Mouse (Mus musculus) skeletal muscle tissue, adult 2 months (tissue): Measurements from ENCODE around the gene BC025920.

Source experiments
- DNase-seq: peaks from one replicate; pipeline ENCODE4 v3.0.0-alpha.2; 2012; ENCODE audit warnings: low read depth, low spot score

The BC025920 gene

DNA sequence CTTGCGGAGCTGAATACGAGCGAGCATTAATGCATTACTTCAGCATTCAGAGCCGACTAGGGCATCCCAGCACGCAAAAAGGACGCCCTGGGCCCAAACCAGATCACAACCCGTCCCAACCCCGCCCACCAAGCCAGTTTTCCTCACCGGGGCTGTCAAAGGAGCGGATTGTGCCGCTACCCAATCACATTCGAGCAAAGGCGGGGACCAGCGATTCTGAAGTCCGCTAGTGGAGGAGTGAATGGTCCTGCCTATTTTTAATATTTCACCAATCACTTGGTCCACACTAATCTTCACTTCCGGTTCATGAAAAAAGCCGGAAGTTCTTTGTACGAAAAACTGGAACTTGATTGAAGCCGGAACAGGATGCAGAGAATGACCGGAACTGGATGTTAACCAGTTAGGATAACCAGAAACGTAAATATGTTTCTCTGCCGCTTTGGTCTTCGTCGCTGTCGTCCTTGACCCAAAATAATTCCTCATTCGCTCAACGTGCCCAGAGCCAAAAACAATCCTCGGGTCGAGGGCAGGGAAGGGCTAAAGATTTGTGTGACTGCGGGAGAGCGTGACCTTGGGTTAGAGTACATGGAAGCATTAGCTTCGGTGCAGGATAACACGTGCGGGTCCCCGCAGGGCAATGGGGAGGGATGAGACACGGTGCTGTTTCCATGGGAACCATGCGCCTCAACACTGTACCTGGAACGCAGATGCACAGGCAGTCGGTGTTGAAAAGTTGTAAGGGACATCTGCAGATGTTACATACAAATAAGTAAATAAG lies at the start of gene BC025920:
Gene BC025920 (plus strand): TSS at position 297 of the 778 bp plus-strand sequence.
- DNase-seq, result peak; percentile 97

DNA sequence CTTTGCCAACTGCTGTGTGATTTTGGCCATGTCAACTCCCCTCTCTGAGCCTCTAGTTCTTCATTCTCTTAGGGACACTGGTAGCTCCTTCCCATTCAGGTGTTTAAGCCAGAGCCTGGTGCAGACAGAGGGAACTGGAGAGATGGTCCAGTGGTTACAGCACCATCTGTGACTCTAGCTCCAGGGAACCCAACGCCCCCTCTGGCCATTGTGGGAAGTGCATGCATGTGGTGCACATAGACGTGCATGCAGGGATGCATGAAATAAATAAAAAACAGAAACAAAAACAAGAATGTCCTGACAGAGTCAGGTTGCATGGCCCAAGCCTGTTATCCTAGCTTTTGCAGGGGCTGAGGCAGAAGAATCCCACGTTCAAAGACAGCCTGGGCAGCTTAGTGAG lies 49.8 kb upstream of the BC025920 start:
- DNase-seq, result no peak

DNA sequence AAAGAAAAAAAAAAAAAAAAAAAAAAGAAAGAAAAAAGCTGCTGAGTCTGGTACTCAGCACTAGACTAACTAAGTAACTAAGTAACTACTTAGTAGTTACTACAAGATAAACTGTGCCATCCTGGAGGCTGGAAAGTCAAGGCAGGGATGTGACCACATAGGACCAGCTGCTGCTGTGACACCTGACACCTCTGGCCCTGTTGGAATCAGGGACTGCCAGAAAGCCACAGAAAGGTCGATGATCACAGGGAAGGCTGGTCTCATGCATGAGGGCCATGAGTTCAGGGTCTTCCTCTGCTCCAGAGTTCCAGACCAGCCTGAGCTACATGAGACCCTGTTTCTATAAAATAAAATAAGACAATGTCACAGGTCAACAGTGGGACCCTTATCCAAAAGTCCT lies 48.6 kb upstream of the BC025920 start:
- DNase-seq, result no peak

- no peak for DNase-seq
Measured at GRCm38 (mm10) chr10:81559163-81559626, 46.9 kb upstream of the BC025920 start, which contains the start of gene Aes. Gene Aes (plus strand): TSS chr10:81559488.

DNA sequence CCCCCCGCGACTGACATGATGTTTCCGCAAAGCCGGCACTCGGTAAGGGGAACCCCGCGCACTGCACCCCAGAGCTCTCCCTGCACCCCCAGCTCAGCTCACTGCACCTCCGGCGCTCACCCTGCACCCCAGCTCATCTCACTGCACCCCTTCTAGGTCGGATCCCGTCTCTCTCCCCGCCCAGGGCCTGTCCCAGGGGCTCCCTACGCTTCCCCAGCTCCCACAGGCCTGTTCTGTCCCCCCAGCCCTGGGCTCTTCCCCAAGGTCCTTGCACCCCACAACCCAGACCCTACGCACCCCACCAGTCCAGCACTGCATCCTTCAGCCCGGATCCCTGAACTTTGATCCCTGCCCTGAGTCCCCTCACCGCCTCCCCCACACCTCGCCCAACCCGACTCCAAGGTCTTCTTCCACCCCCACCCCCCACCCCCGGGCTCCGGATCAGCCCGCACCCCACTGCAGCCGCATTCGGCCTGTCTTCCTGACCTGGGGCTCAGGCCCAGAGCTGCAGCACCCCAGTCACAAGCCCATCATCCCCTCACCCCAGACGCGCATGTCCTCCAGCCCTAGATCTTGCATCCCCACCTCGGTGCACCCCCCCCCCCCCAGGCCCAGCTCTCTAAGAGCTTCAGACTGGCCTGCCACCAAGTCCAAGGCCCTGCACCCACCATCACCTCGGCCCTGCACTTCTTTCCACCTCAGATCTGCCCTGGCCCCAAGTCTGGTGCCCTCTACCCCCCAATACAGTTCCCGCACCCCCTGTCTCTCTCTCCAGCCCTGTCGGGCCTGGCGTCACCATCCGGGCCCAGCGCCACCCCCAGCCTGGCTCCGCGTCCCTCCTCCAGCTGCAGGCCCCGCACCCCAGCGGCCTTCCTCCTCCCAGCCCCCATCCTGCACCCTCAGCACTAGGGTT lies 46.2 kb upstream of the BC025920 start:
- DNase-seq, result no peak

DNA sequence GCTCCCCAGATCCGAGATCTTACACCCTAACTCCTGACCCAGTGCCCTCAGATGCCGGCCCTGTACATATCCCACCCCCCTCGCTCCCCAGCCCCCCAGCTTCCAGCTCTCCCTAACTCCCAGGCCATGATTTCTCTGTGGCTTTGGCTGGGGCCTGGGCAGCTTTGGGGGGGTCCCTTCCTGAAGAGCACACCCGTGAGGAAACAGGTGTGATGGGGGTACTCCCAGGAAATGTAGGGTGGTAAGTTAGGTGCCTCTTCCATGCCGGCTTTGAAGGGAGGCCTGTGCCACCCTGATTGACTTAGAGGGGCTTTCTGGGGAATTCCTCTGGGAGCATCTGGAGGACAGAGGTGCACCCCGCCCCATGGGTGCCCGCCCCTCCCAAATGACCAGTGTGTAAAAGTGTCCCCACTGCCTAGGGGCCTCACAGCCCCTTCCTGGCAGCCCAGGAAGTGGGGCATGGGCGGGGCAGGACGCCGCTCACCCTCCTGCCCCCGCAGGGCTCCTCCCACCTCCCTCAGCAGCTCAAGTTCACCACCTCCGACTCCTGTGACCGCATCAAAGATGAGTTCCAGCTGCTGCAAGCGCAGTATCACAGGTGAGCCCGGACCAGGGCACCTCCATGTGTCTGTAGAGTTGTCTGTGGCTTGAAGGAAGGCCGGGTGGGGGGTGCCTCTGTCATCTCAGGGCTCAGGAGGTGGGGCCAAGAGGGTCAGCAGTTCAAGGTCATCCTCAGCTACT lies 45.2 kb upstream of the BC025920 start:
- no peak for DNase-seq

DNA sequence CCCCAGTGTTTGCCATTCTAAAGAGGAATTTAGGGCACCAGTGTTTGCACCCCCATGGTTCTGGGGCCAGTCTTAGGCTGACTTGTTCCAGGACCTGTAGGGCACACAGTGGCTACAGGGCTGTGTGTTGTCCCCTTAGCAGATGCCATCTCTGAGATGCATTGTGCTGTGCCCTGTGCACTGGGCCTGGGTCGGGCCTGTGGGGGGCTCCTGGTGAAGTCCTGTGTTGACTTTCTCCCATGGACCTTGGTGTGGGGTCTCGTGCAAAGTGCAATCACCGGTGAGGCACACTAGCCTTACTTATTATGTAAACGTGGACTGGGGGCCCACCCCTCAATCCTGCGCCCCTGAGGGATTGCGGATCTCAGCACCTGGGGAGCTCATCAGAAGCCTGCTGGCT lies 43.7 kb upstream of the BC025920 start:
- no peak for DNase-seq

- no peak for DNase-seq
Measured at GRCm38 (mm10) chr10:81563481-81563880, 42.6 kb upstream of the BC025920 start.

- no peak for DNase-seq
Measured at GRCm38 (mm10) chr10:81564216-81564615, 41.9 kb upstream of the BC025920 start.

DNA sequence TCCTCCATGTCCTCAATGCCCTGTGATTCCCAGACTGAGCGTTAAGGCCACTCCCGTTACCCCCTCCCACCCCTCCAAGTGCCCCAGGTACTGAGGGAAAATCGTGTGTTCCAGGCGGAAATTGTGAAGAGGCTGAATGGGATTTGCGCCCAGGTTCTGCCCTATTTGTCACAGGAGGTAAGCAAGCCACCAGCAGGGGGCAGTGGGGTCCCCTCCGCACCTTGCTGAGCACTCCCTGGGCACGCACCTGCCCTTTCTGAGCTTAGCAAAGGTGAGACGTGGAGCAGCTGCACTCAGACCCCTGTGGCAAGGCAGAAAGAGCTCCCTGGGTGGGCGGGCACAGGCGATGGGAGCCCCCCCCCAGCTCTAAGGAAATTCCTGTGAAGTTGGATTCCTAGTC lies 41.3 kb upstream of the BC025920 start:
- no peak for DNase-seq

- no peak for DNase-seq
Measured at GRCm38 (mm10) chr10:81565257-81566228, 40.5 kb upstream of the BC025920 start.

DNA sequence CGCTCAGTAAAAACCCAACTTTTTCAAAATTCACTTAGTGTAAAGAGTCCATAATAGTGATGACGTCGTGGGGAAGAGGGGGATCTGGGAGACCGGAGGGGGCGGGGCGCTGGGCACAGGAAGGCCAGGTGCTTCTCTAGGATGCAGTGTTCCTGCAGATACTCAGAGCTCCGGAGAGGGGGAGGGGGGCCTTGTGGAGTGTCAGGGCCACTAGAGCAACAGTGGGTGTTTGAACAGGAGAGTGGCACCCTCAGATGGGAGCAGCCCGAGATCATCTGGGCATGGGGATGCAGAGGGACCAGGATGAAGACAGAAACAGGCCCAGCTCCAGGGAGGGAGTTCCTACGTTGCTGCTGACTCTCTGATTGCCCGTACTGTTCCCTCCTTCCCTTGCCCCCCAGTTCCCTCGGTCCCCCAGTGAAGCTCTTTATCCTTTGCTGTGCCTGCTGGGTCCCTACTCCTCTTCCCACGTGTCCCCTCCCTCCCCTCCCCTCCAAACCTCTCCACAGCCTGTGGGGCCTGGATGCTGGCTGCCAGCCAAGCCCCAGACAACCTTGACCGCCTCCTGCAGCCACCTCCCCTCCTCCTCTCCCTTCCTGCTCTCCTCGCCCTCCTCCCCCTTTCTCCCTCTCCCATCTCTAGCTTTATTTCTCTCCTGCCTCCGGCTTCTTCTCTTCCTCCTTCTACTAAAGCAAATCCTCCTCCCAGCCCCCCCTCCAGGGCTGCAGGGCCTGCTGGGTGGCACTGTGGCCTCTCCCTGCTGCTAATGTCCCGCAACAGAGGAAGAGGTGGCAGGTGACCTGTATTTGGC lies 37.5 kb upstream of the BC025920 start:
- DNase-seq, result no peak

DNA sequence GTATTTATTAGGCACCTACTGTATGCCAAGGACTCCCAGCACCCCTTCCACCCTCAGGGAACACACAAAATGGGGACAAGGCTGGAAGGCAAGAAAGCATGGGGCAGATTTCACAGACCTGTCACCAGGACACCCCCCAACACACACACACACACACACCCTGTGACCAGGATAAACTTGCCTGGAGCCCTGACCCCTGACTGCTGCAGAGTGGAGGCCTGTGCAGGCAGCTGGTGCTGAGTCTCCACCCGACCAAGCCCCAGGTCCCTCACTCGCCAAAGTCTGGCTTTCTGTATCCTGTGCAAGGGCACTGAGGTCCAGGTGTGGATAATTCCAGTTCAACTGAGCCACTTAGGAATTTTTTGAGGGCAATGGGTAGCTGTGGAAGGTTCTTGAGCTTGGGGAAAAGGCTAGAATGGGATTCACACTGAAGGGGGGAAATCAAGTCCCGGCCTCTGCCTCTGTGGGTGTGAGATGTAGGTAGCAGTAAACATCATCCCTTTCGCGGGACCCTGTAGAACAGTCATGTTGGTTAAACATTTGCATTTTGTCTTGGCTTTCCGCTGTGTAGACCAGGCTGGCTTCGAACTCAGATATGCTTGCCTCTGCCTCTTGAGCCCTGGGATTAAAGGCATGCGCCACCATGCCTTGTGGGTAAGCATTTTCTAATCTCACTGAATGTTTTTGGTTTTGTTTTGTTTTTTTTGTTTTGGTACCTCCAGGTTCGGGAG lies 36.4 kb upstream of the BC025920 start:
- no peak for DNase-seq

DNA sequence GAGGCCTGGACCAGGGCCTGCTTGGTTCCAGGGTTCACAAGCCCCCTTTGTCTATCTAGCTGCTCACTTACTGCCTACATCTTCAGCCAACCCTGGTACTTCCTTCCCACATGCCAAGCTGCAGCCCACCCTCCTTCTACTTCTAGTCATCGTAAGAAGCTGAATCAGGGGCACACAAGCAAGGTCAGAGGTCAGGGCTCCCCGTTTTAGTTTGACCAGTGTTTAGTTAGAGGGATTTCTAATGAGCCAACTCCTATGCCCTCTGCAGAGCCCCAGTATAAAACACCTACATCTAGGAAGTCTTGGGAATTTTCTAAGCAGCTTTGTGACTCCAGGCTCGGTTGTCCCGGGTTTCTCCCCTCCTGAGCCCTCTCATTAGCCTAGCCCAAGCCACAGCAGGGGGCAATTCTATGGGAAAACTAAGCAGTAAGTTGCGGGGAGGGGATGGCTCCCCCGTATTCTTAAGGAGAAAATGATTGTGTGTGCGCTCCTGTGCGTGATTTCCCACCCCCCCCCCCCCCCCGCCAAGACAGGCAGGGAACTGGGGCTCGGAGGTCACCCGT lies 35.8 kb upstream of the BC025920 start:
- no peak for DNase-seq

- peak; percentile 93 for DNase-seq
Measured at GRCm38 (mm10) chr10:81570831-81571500, 35.1 kb upstream of the BC025920 start.

GRCm38 (mm10) chr10:81571501-81571876 lies 34.6 kb upstream of the BC025920 start:
- peak; percentile 99 for DNase-seq

DNA sequence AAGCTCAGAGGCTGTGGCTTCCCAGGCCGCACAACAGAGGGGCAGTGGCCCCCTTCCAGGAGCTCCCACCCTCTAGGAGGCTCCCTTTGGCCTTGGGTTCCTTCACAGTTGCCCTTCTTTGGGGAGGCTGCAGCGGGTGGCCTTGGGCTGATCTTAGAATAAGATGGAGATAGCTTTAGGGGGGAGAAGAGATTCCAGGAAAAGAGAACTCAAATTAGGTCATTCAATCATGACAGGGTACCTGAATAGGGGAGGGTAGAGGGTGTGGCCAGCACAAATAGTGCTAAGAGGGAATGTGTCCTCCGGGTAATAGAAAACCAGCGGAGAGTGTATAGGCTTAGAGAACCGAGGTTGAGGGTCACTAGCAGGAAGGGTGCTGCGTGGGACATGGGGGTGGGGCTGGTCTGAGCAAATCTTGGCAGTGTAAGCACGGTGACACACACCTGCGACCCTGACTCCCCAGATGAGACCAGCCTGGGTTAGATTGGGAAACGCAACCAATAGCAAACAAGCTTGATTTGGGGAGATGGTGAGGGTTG lies 33.9 kb upstream of the BC025920 start:
- no peak for DNase-seq

- no peak for DNase-seq
Measured at GRCm38 (mm10) chr10:81572975-81573374, 33.1 kb upstream of the BC025920 start.
